16 mouse cellular contexts compared by ENCODE assay signal in the genomic region with DNA sequence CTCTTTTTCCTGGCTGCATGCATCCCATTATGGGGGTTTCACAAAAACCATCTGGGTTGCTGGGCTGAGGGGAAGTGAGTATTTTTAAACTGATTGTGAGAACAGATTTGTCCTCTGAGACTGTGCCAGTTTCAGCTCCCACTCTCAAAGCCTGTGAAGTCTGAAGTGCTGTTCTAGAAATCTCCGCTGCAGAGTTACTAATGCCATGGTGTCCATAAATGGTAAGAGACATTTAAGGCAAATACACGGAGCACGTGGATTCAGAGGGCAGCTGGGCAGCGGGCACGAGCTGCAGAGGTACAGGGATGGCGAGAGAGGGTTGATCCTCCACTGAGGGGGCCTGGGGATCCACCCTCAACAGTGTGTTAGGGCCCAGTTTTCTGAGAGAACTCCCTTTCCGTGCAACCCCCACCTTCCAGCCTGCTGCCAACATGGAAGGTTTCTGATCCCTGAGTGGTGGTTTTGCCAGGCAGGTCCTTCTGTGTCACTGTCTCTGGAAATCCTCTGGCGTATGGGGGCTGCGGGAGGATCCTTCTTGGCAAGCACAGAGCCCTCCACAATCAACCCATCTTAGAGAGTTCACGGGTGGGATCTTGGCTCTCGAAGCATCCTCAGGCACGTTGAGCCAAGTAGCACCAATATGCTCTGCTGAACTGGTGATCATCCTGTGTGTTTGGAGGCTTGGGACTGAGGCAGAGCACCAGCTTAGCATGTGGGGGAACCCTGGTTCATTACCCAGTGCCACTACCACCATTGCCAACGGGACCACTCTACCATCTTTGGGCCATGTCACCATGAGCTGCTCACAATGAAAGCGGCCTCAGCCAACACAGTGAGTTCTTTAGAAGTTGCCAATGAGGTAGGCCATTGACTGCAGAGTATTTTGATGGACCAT. TPM values are rescaled to one million over a fixed set of nuclear protein-coding genes. Genes with fewer than 3 reads are reported as not detected.
DNase-seq lines count a peak whose midpoint lies in the region; ATAC-seq and TF ChIP-seq lines count a peak whose summit lies in the region.
"Had no signal": no experiment of that assay in that cellular context is flagged by ENCODE, and none has a peak within 500 bp of the region (broad histone marks: within the 10 kb centered on the region; RNA-seq: fewer than 3 reads in every experiment).

No protein-coding gene starts in this region.

- ATAC-seq in forebrain, postnatal 0 days: peak; percentile 93
- ATAC-seq in kidney, embryonic 16.5 days (ENCODE audit: low FRiP score, low TSS enrichment): no peak

- H3K4me1 ChIP-seq in forebrain, postnatal 0 days (ENCODE audit: insufficient read depth): peaks cover 8% of the 10 kb centered on the region
- no peaks in the 10 kb centered on the region for H3K4me1 ChIP-seq in kidney, embryonic 16.5 days (ENCODE audit: insufficient read depth, low read length)
- H3K4me1 ChIP-seq: limb, embryonic 13.5 days had no signal

- H3K27me3 ChIP-seq in forebrain, postnatal 0 days (ENCODE audit: insufficient read depth, low read length): no peaks in the 10 kb centered on the region
- no peaks in the 10 kb centered on the region for H3K27me3 ChIP-seq in kidney, embryonic 16.5 days (ENCODE audit: insufficient read depth, low read length)
- H3K27me3 ChIP-seq: limb, embryonic 13.5 days had no signal

- 67% methylated on average over 14 of the region's 14 CpGs for WGBS in forebrain, postnatal 0 days
- 90% methylated on average over 14 of the region's 14 CpGs for whole genome bisulfite sequencing in kidney, embryonic 16.5 days

- no peak overlapping the region for H3K4me3 ChIP-seq in forebrain, postnatal 0 days (ENCODE audit: low read depth, low read length)
- H3K4me3 ChIP-seq in kidney, embryonic 16.5 days (ENCODE audit: low read length): no peak overlapping the region
- H3K4me3 ChIP-seq: limb, embryonic 13.5 days had no signal

- H3K36me3 ChIP-seq in forebrain, postnatal 0 days (ENCODE audit: insufficient read depth): no peaks in the 10 kb centered on the region
- no peaks in the 10 kb centered on the region for H3K36me3 ChIP-seq in kidney, embryonic 16.5 days (ENCODE audit: insufficient read depth, low read length)
- H3K36me3 ChIP-seq: limb, embryonic 13.5 days had no signal

- no peak overlapping the region for H3K9ac ChIP-seq in forebrain, postnatal 0 days
- H3K9ac ChIP-seq in kidney, embryonic 16.5 days (replicated peaks; ENCODE audit: low read length): no peak overlapping the region
- H3K9ac ChIP-seq: limb, embryonic 13.5 days had no signal

- no peak for TF ChIP-seq CTCF in forebrain, postnatal 0 days (IDR thresholded peaks at IDR 0.05; ENCODE audit: low read depth)

- H3K4me2 ChIP-seq in forebrain, postnatal 0 days (ENCODE audit: low read depth): 0 out of 2 replicates have a peak overlapping the region, but pooled peaks have one; percentile 21
- H3K4me2 ChIP-seq in kidney, embryonic 16.5 days (replicated peaks; ENCODE audit: low read depth, low read length): no peak overlapping the region
- H3K4me2 ChIP-seq: limb, embryonic 13.5 days had no signal

- DNase-seq in brain, embryonic 18.5 days (ENCODE audit: low read depth, low spot score): peak; percentile 81
- peak; percentile 87 for DNase-seq in forebrain, postnatal 0 days
- DNase-seq in layer of hippocampus, postnatal 10 days (ENCODE audit: low spot score in 2 of 2): peak; percentile 61 to 67
- DNase-seq in right cerebral cortex, adult 18-20 months: peak; percentile 88
- DNase-seq in urinary bladder, postnatal 10 days (ENCODE audit: low spot score): no peak
- no peak for DNase-seq in embryo, embryonic 10 days (ENCODE audit: low spot score)
- DNase-seq: cerebellum, postnatal 36 days; kidney, adult 2 months; midbrain, embryonic 14.5 days; thymus, postnatal 36 days had no signal

- peak overlapping the region; percentile 90 for H3K27ac ChIP-seq in forebrain, postnatal 0 days (ENCODE audit: low read depth, low read length)
- H3K27ac ChIP-seq in kidney, embryonic 16.5 days (ENCODE audit: low read length): no peak overlapping the region
- H3K27ac ChIP-seq: limb, embryonic 13.5 days had no signal

- no peaks in the 10 kb centered on the region for H3K9me3 ChIP-seq in forebrain, postnatal 0 days (ENCODE audit: low read length)
- H3K9me3 ChIP-seq in kidney, embryonic 16.5 days (ENCODE audit: low read length): no peaks in the 10 kb centered on the region
- H3K9me3 ChIP-seq: limb, embryonic 13.5 days had no signal

RNA-seq across cellular contexts. Expression of gene Rsph10b, which starts 10.6 kb away (rescaled TPM):
- total RNA-seq in forebrain, postnatal 0 days (2014; rRNA removed): 3.4 and 3.8 TPM in 2 replicates
- 2.3 and 4.3 TPM in 2 replicates for polyA plus RNA-seq in forebrain, postnatal 0 days (2015; fragmentation: Nextera tagmentation; extraction: Ambion mirVana)
- total RNA-seq in layer of hippocampus, postnatal 10 days (2021): 1 to 10 TPM; 5.5 to 6.9 TPM
- polyA plus RNA-seq in kidney, embryonic 16.5 days (2015; fragmentation: Nextera tagmentation; extraction: Ambion mirVana): 0.45 and 0.73 TPM in 2 replicates
- total RNA-seq: granulocyte monocyte progenitor cell, adult 5-6 weeks; hematopoietic stem cell, adult 5-6 weeks had no signal

RNA-seq across cellular contexts. Expression of gene Gm42421, which starts 15.5 kb away (rescaled TPM):
- 1.2 and 3.0 TPM in 2 replicates for total RNA-seq in forebrain, postnatal 0 days (2014; rRNA removed)
- polyA plus RNA-seq in forebrain, postnatal 0 days (2015; fragmentation: Nextera tagmentation; extraction: Ambion mirVana): 0.50 and 1.2 TPM in 2 replicates
- 1 to 10 TPM in 1 of 2 experiments, under 1 TPM in 1; 0.80 to 3.3 TPM for total RNA-seq in layer of hippocampus, postnatal 10 days (2021)
- 0.67 TPM in 1 of 2 replicates, not detected in the other for polyA plus RNA-seq in kidney, embryonic 16.5 days (2015; fragmentation: Nextera tagmentation; extraction: Ambion mirVana)
- total RNA-seq: granulocyte monocyte progenitor cell, adult 5-6 weeks; hematopoietic stem cell, adult 5-6 weeks; neutrophil, adult 5-6 weeks had no signal
- polyA plus RNA-seq: kidney, adult 2 months; lung, embryonic 16.5 days had no signal

RNA-seq across cellular contexts. Expression of gene Pms2, which starts 33.7 kb away (rescaled TPM):
- 19.6 and 28.4 TPM in 2 replicates for total RNA-seq in forebrain, postnatal 0 days (2014; rRNA removed)
- 14.5 and 19.5 TPM in 2 replicates for polyA plus RNA-seq in forebrain, postnatal 0 days (2015; fragmentation: Nextera tagmentation; extraction: Ambion mirVana)
- 10 to 100 TPM; 19.3 to 21.5 TPM for total RNA-seq in layer of hippocampus, postnatal 10 days (2021)
- polyA plus RNA-seq in kidney, embryonic 16.5 days (2015; fragmentation: Nextera tagmentation; extraction: Ambion mirVana): 26.8 and 31.9 TPM in 2 replicates

RNA-seq across cellular contexts. Expression of gene Aimp2, which starts 33.8 kb away (rescaled TPM):
- total RNA-seq in forebrain, postnatal 0 days (2014; rRNA removed): 41.8 and 53.1 TPM in 2 replicates
- 86.9 and 88.9 TPM in 2 replicates for polyA plus RNA-seq in forebrain, postnatal 0 days (2015; fragmentation: Nextera tagmentation; extraction: Ambion mirVana)
- total RNA-seq in layer of hippocampus, postnatal 10 days (2021): 10 to 100 TPM; 45.1 to 46.1 TPM
- polyA plus RNA-seq in kidney, embryonic 16.5 days (2015; fragmentation: Nextera tagmentation; extraction: Ambion mirVana): 103 and 110 TPM in 2 replicates

RNA-seq across cellular contexts. Expression of gene Ankrd61, which starts 46.0 kb away (rescaled TPM):
- not detected in 2 replicates for total RNA-seq in forebrain, postnatal 0 days (2014; rRNA removed)
- polyA plus RNA-seq in forebrain, postnatal 0 days (2015; fragmentation: Nextera tagmentation; extraction: Ambion mirVana): 0.13 TPM in 1 of 2 replicates, not detected in the other
- total RNA-seq in layer of hippocampus, postnatal 10 days (2021): under 1 TPM in 1 of 2 experiments, not detected in 1; 0.25 TPM
- 0.29 and 0.62 TPM in 2 replicates for polyA plus RNA-seq in kidney, embryonic 16.5 days (2015; fragmentation: Nextera tagmentation; extraction: Ambion mirVana)
- total RNA-seq: granulocyte monocyte progenitor cell, adult 5-6 weeks had no signal

Comparison
In these comparisons a context has a peak if more than half of its experiments do, and no peak if none do; other contexts are left out.
1. DNase-seq: peak in brain, embryonic 18.5 days (single experiment), forebrain, postnatal 0 days (single experiment), layer of hippocampus, postnatal 10 days (2 of 2) and right cerebral cortex, adult 18-20 months (single experiment); none in urinary bladder, postnatal 10 days (single experiment) and embryo, embryonic 10 days (single experiment).